Mouse (Mus musculus): ENCODE results near the gene Olfr860.
"Not testable (repeated sequence)": the region's sequence is repeated elsewhere in the genome, so short reads cannot be mapped to it uniquely, and the experiment has no call there.

Gene Olfr860

DNA sequence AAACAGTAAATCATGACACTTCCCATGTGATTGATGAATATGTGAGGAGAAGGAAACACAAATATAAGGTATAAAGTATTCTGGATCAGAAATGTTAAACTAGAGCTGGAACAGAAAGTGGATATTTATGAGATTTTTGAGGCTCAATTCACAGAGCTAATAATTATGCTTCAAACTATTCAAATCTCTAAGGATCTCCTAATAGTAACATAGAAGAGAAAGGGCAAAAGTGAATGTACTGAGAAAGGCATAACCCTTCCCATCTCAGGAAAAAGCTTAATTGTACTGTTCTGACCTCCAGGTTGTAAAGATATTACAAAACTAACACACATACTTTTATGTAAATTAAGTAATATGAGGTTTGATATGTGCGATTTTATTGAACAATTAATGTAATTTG is at the start of gene Olfr860:
TSS of gene Olfr860 (minus strand) at position 101 of the 400 bp plus-strand sequence.
- DNase-seq (ENCODE audit: low read depth) = no peak

DNA sequence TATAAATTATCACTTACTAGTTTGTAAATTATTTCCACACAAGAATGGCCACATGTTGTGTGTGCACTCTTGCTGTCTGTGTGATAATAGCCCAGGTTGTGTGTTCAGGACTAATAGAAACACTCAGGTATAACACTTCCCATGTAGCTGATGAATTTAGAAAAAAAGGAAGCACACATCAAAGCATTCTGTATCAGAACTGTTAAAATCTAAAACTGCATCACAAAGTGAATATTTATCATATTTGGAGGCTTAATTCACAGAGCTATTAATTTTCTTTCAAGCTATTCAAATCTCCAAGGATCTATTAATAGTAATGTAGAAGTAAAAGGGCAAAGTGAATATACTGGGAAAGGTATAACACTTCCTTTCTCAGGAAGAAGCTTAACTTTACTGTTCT is 38.4 kb upstream of the Olfr860 start, which contains the start of gene Olfr862:
TSS of gene Olfr862 (minus strand) at position 101 of the 400 bp plus-strand sequence.
- no peak for DNase-seq (ENCODE audit: low read depth)

DNA sequence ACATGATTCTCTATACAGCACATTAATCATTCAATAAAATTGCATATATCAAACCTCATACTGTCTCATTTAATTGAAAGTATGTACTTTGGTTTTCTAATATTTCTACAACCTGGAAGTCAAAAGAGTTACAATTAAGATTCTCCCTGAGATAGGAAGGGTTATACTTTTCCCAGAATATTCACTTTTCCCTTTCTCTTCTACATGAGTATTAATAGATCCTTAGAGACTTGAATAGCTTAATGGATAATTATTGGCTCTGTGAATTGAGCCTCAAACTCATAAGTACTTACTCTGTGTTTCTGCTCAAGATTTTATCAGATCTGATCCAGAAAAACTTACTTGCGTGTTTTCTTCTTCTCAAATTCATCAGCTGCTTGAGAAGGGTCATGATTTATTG is 44.9 kb downstream of the Olfr860 start, which contains the start of gene Olfr859:
TSS of gene Olfr859 (plus strand) at position 301 of the 400 bp plus-strand sequence.
- not testable (repeated sequence) for DNase-seq (ENCODE audit: low read depth)

DNA sequence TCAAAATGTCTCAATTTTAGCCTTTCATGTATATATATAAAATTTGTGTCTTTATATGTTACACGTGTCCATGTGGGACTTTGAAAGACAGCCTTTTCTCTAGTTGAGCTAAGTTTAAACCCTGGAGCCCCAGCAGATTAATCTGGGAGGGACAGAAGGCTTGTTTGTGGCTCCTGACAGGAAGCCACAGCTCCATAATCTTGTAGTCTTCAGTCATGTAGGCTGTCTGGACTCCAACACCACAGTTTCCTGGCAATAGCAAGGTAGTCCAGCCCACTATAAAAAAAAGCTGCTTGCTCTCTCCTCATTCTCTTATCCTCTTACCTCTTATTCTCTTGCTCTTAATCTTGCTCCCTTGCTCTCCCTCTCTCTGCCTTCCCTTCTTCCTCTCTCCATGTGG is 46.5 kb downstream of the Olfr860 start:
- no peak for DNase-seq (ENCODE audit: low read depth)
